Mouse (Mus musculus) embryonic facial prominence, embryonic 11.5 days (tissue): ENCODE measurements at regions not wholly inside any gene's neighbourhood (a gene's known extent, or its start where the extent isn't known, plus 50 kb on each side); places are given as distances from the start of the nearest gene placed in this dataset.

Experiments
- ATAC-seq: fragments of 200-750 bp; cut with Nextera tagmentation; replicated peaks from 2 replicates; pipeline ENCODE4 v1.8.0; 2017; ENCODE audit warnings: low read depth; ENCODE audit not compliant: insufficient number of reproducible peaks, low FRiP score, low TSS enrichment
- DNase-seq: peaks from one replicate; pipeline ENCODE4 v3.0.0-alpha.2; 2015; ENCODE audit warnings: low spot score
- H3K27ac ChIP-seq: fragments of 300-500 bp; sonication (generic); replicated peaks from 2 replicates; pipeline ENCODE4 v1.5.1; 2014; ENCODE audit warnings: mild to moderate bottlenecking, low read depth, low read length, control low read depth
- H3K27me3 ChIP-seq: fragments of 300-500 bp; sonication (generic); 2 replicates; pipeline ENCODE4 v1.6.1; 2014; ENCODE audit warnings: mild to moderate bottlenecking, low read length, moderate library complexity, mixed read lengths; ENCODE audit not compliant: control insufficient read depth, insufficient read depth
- H3K36me3 ChIP-seq: fragments of 300-500 bp; sonication (generic); replicated peaks from 2 replicates; pipeline ENCODE4 v1.6.1; 2014; ENCODE audit warnings: low read depth, mild to moderate bottlenecking, low read length, moderate library complexity, mixed read lengths; ENCODE audit not compliant: control insufficient read depth, insufficient read depth
- H3K4me1 ChIP-seq: fragments of 300-500 bp; sonication (generic); 2 replicates; pipeline ENCODE4 v1.6.1; 2014; ENCODE audit warnings: low read length, mixed read lengths; ENCODE audit not compliant: control insufficient read depth, insufficient read depth
- H3K4me2 ChIP-seq: fragments of 300-500 bp; sonication (generic); 2 replicates; pipeline ENCODE4 v1.6.1; 2014; ENCODE audit warnings: low read depth, mild to moderate bottlenecking, control low read depth, low read length, moderate library complexity
- H3K4me3 ChIP-seq: fragments of 300-500 bp; sonication (generic); 2 replicates; pipeline ENCODE4 v1.5.1; 2014; ENCODE audit warnings: low read depth, low read length, control low read depth
- H3K9ac ChIP-seq: fragments of 300-500 bp; sonication (generic); replicated peaks from 2 replicates; pipeline ENCODE4 v1.6.1; 2014; ENCODE audit warnings: mild to moderate bottlenecking, control low read depth, low read length
- H3K9me3 ChIP-seq: fragments of 300-500 bp; sonication (generic); replicated peaks from 2 replicates; pipeline ENCODE4 v1.6.1; 2016; ENCODE audit warnings: mild to moderate bottlenecking, low read length, inconsistent platforms, mixed read lengths; ENCODE audit not compliant: control insufficient read depth
- WGBS: fragments of 180-500 bp; shearing (Covaris S2); extraction: QIAGEN DNeasy Blood & Tissue Kit; methylation state at CpG from one replicate; pipeline ENCODE4 v1.1.7; 2014; 5-methylcytosine and 5-hydroxymethylcytosine counted together

DNA sequence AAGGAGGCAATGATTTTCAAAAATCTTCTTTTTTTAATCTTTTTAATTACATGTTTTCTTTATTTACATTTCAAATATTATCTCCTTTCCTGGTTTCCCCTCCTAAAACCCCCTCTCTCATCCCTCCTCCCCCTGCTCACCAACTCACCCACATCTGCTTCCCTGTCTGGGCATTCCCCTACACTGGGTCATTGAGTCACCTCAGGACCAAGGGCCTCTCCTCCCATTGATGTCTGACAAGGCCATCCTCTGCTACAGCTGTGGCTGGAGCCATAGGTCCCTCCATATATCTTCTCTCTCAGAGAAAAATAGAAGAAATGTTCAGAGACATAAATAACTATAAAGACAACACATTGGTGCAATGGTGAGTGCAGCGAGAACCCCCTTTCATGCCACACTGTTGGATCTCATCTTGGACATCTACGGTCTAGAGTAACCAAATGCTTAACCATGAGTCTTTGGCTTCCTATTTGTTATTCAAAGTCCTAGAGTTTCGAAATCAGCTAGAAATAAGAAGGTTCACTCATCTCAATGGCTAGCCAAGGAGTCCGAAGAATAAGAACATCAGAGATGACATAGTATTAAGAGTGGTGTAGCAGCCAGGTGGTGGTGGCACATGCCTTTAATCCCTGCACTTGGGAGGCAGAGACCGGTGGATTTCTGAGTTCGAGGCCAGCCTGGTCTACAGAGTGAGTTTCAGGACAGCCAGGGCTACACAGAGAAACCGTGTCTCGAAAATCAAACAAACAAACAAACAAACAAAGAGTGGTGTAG lies 186.5 kb upstream of the Trhde start:
- H3K4me1 ChIP-seq: no peaks in the 10 kb centered on the region
- DNase-seq: no peak
- no peak for ATAC-seq
- no peak overlapping the region for H3K4me2 ChIP-seq
- no peak overlapping the region for H3K4me3 ChIP-seq
- H3K36me3 ChIP-seq: no peaks in the 10 kb centered on the region
- WGBS: 92% methylated on average over 8 of the region's 8 CpGs
- H3K27me3 ChIP-seq: no peaks in the 10 kb centered on the region
- H3K9me3 ChIP-seq: no peaks in the 10 kb centered on the region
- H3K27ac ChIP-seq: no peak overlapping the region
- no peak overlapping the region for H3K9ac ChIP-seq

DNA sequence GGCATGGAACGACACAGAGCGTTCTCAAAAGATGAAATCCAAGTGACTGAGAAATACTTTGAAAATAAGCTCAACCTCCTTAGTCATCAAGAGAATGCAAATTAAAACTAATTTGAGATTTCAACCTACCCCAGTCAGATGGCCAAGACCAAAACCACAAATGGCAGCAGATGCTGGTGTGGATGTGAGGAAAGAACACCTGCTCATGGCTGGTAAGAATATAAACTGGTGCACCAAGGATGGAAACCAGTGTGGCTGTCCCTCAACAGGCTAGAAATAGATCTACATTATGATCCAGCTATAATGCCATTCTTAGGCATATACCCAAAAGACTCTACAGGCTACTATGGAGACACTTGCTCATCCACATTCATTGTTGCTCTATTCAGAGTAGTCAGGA lies 170.3 kb upstream of the Trhde start:
- no peak overlapping the region for H3K4me2 ChIP-seq
- H3K9ac ChIP-seq: no peak overlapping the region
- H3K4me1 ChIP-seq: no peaks in the 10 kb centered on the region
- H3K27me3 ChIP-seq: no peaks in the 10 kb centered on the region
- DNase-seq (no peak), ATAC-seq (no peak)
- WGBS: 89% methylated on average over 2 of the region's 2 CpGs
- no peaks in the 10 kb centered on the region for H3K36me3 ChIP-seq
- no peaks in the 10 kb centered on the region for H3K9me3 ChIP-seq
- H3K4me3 ChIP-seq: no peak overlapping the region
- H3K27ac ChIP-seq: no peak overlapping the region

DNA sequence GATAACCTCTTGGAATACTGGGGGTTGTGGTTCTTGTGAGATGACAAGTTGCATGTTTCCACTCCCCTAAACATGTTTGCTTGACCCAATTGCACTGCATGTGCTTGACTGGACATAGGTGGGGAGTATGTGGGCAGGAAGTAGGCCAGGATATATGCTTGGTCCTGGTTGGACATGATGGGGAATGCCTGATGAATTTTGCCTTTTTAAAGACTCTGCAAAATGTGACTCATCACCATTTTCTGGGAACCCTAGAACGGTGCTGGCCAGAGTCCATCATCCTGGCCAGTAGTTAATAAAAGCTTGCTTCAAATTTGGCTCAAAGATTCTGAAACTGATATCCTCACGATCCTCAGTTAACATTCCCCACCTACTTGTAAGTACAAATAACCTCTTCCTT lies 161.5 kb upstream of the Trhde start:
- no peak for ATAC-seq
- DNase-seq: no peak
- no peak overlapping the region for H3K4me3 ChIP-seq
- no peak overlapping the region for H3K9ac ChIP-seq
- H3K27ac ChIP-seq: no peak overlapping the region
- no peaks in the 10 kb centered on the region for H3K9me3 ChIP-seq
- WGBS: 78% methylated on average over 2 of the region's 2 CpGs
- H3K36me3 ChIP-seq: no peaks in the 10 kb centered on the region
- no peak overlapping the region for H3K4me2 ChIP-seq
- no peaks in the 10 kb centered on the region for H3K4me1 ChIP-seq
- no peaks in the 10 kb centered on the region for H3K27me3 ChIP-seq

DNA sequence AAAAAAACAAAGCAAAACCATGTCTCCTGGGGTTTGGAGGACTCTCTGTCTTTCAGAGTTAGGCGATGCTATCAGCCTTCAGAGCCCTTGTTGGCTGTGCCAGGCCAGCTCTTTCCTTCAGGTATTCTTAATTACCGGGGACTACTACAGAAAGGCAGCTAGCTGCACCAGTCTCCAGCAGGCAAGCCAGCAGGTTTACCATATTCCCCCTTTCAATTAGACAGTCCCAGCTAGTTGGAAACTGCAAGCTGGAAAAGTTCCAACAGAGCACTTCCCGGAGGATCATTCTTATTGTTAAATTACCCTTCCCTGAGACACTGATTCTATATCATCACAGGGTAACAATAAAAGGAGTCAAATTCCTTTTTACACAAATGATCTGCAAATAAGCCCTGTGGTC lies 155.8 kb upstream of the Trhde start:
- no peaks in the 10 kb centered on the region for H3K9me3 ChIP-seq
- no peaks in the 10 kb centered on the region for H3K36me3 ChIP-seq
- no peaks in the 10 kb centered on the region for H3K4me1 ChIP-seq
- no peaks in the 10 kb centered on the region for H3K27me3 ChIP-seq
- H3K9ac ChIP-seq: no peak overlapping the region
- H3K27ac ChIP-seq: no peak overlapping the region
- DNase-seq: no peak
- ATAC-seq: no peak
- no peak overlapping the region for H3K4me3 ChIP-seq
- 45% methylated on average over 3 of the region's 3 CpGs for WGBS
- H3K4me2 ChIP-seq: no peak overlapping the region

DNA sequence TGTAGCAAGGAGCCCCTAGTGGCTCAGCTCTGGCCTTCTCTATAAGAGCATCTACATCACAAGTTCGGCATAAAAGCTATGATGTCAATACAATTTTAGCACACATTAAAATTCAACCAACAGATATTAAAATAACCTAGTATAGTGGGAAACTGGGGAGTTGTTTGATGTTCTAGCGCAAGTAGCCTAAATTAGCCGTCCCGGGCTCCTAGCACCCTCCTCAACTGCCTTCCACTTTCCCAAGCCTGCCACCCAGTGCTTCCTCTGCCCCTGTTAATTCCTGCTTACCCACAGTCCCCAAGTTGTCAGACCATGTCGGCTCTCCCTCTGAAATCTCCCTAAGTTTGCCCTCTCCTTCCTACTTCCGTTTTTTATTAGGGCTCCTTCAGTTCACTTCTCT lies 154.2 kb upstream of the Trhde start:
- no peak for ATAC-seq
- no peaks in the 10 kb centered on the region for H3K36me3 ChIP-seq
- H3K4me2 ChIP-seq: no peak overlapping the region
- no peak overlapping the region for H3K9ac ChIP-seq
- H3K27me3 ChIP-seq: no peaks in the 10 kb centered on the region
- 84% methylated on average over 6 of the region's 6 CpGs for WGBS
- no peak for DNase-seq
- H3K4me1 ChIP-seq: no peaks in the 10 kb centered on the region
- H3K9me3 ChIP-seq: no peaks in the 10 kb centered on the region
- no peak overlapping the region for H3K4me3 ChIP-seq
- no peak overlapping the region for H3K27ac ChIP-seq

DNA sequence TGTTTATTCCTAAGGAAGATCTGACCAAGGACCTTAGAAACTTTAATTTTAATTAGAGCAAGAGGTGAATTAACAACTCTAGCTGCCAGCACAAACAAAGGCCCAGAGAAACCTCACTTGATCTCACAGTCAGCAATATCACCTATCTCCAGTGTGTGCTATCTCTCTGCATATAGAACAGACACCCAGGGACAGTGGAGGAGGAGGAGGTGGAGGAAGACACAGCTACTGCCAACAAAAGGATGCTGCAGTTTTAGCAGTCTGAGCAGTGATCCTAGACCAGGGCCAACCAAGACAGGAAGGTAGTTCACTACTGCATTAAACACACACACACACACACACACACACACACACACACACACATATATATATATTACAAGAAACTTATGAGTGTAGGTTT lies 153.5 kb upstream of the Trhde start:
- DNase-seq (no peak), ATAC-seq (no peak)
- Histone ChIP-seq H3K4me1 (no peaks in the 10 kb centered on the region), H3K36me3 (no peaks in the 10 kb centered on the region), H3K27ac (no peak overlapping the region), H3K27me3 (no peaks in the 10 kb centered on the region), H3K4me3 (no peak overlapping the region), H3K9ac (no peak overlapping the region), H3K9me3 (no peaks in the 10 kb centered on the region), H3K4me2 (no peak overlapping the region)

DNA sequence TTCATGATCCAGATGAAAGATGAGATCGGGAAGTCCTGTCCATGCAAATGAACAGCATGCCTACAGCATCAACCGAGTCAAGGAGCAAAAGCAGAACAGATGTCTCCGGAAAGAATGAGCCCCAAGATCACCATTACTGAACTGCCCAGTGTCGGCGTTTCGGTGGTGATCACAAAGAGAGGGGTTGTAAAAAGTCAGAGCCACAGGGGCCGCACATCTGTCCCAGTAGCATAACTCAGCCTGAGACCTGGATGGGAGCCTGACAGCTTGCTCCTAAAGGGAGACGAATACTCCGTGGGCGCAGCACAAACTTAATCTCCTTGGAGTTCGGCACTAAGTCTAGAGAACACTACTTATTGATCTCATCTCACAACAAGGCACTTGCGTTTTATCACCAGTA lies 151.3 kb upstream of the Trhde start:
- H3K4me1 ChIP-seq: no peaks in the 10 kb centered on the region
- no peak for DNase-seq
- H3K9ac ChIP-seq: no peak overlapping the region
- no peak overlapping the region for H3K4me2 ChIP-seq
- no peak overlapping the region for H3K27ac ChIP-seq
- H3K9me3 ChIP-seq: no peaks in the 10 kb centered on the region
- no peak for ATAC-seq
- H3K27me3 ChIP-seq: no peaks in the 10 kb centered on the region
- no peak overlapping the region for H3K4me3 ChIP-seq
- H3K36me3 ChIP-seq: no peaks in the 10 kb centered on the region
- WGBS: 84% methylated on average over 12 of the region's 12 CpGs

DNA sequence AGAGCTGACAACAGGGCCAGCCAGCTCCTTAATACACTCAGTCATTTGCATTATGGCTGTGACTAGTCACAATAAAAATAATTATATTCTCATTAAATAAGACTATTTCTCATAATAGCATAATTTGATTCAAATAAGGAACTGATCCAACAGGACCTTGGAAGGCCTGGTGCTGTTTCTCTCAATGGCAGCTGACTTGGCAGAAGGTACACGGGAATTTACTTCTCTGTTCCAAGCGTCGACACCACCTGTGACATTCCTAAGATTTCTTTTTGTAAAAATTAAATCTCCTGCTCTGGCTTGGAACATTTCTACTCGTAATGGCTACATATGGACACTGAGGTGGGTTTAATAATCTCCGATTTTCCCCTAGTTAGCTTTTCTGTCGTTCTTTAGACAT lies 147.1 kb upstream of the Trhde start:
- Histone ChIP-seq H3K27me3 (no peaks in the 10 kb centered on the region), H3K9ac (no peak overlapping the region), H3K4me1 (no peaks in the 10 kb centered on the region), H3K36me3 (no peaks in the 10 kb centered on the region), H3K27ac (no peak overlapping the region), H3K4me2 (no peak overlapping the region), H3K9me3 (no peaks in the 10 kb centered on the region), H3K4me3 (no peak overlapping the region)
- ATAC-seq: no peak
- no peak for DNase-seq
- 83% methylated on average over 6 of the region's 6 CpGs for WGBS
